Mouse (Mus musculus): ENCODE measurements around the gene C2cd2. TPM values are rescaled to one million over a fixed set of nuclear protein-coding genes. Genes with fewer than 3 reads are reported as not detected.
"Not testable (repeated sequence)": the region's sequence is repeated elsewhere in the genome, so short reads cannot be mapped to it uniquely, and the experiment has no call there.

Gene C2cd2
- total RNA-seq, 2 experiments from 2014 or later, result 12.1 to 24.4 TPM

- DNase-seq (ENCODE audit: low spot score in 2 of 2), result no peak
- intact Hi-C loops (cut with DNase I), result no loop called here
Observed at GRCm38 (mm10) chr16:97952371-97952770, 10.0 kb downstream of the C2cd2 start.

DNA sequence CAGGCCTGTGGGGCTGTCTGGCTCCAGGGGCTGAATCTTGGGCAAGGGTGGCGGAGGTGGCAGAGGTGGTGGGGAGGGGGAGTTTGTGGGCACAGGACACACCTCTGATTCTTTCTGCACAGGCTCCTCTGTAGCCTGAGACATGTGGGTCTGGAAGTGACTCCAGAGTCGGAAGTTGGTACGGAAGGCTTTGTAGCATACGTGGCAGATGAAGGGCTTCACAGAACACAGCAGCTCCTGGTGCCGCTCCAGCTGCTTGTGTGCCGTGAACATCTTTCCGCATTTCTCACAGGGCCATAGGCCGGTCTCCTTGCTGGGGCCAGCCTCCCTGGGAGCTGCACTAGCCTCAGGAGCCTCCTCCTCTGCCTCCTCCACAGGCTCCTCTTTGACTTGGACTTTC is 12.3 kb downstream of the C2cd2 start:
- intact Hi-C loops (cut with DNase I), result no loop called here
- DNase-seq (ENCODE audit: low spot score in 2 of 2), result no peak

GRCm38 (mm10) chr16:97948836-97949235 is 13.6 kb downstream of the C2cd2 start:
- intact Hi-C loops (cut with DNase I), result no loop called here
- no peak for DNase-seq (ENCODE audit: low spot score in 2 of 2)

GRCm38 (mm10) chr16:97946993-97947392 is 15.4 kb downstream of the C2cd2 start:
- intact Hi-C loops (cut with DNase I); DNase-seq (ENCODE audit: low spot score in 2 of 2): not testable (repeated sequence)

- DNase-seq (ENCODE audit: low spot score in 2 of 2), result no peak
- intact Hi-C loops (cut with DNase I), result no loop called here
Observed at GRCm38 (mm10) chr16:97941844-97942243, 20.6 kb downstream of the C2cd2 start.

- intact Hi-C loops (cut with DNase I), result no loop called here
- no peak for DNase-seq (ENCODE audit: low spot score in 2 of 2)
Observed at GRCm38 (mm10) chr16:97940471-97940973, 21.9 kb downstream of the C2cd2 start.

- intact Hi-C loops (cut with DNase I), result no loop called here
- DNase-seq (ENCODE audit: low spot score in 2 of 2), result no peak
Observed at GRCm38 (mm10) chr16:97935815-97936214, 26.6 kb downstream of the C2cd2 start.

DNA sequence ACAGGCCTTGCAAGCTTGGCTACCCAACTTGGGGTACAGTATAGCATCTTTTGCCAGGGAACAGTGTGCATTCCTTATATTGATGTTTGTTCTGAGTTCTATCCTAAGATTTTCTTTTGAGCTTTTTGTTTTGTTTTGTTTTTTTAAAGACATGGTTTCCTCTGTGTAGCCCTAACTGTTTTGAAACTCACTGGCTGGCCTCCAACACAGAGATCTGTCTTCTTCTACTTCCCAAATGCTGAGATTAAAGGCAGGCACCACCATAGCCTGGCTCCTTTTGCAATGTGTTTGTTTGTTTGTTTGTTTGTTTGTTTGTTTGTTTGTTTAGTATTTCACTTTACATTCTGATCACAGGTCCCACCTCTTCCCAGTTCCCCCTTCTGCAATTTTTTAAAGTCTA is 32.2 kb downstream of the C2cd2 start:
- intact Hi-C loops (cut with DNase I), result no loop called here
- DNase-seq (ENCODE audit: low spot score in 2 of 2), result no peak

GRCm38 (mm10) chr16:97929520-97929919 is 32.9 kb downstream of the C2cd2 start:
- intact Hi-C loops (cut with DNase I), result no loop called here

DNA sequence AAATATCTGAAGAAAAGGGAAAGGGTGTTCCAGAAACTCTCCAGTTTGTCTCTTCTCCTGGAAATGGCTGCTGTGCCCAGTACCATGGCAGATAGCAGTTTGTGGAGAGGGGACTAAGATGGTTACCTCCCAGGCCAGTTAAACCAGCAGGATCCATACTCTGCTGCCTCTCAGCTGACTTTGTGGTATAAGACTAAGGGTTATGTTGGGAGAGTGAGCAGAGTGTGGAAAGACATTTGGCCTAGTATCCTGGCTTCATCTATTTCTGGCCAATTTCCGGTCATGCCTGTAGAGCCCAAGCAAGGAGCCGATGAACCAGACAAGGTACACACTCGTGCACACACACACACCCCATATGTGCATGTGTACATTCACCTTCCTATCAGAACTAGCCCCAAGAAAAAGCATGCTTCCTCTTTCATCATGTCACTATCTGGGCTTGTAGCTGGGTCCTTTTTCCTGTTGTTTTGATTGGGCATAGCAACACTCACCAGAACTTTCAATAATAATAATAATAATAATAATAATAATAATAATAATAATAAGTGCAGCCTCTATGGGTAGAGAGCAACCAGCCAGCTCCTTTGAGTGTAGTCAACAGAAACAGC is 35.0 kb downstream of the C2cd2 start:
- intact Hi-C loops (cut with DNase I), result no loop called here
- DNase-seq (ENCODE audit: low spot score in 2 of 2), result no peak

More at GRCm38 (mm10) chr16:97929520-97929919, 32.9 kb downstream of the C2cd2 start:
- no peak for DNase-seq (ENCODE audit: low spot score in 2 of 2)

DNA sequence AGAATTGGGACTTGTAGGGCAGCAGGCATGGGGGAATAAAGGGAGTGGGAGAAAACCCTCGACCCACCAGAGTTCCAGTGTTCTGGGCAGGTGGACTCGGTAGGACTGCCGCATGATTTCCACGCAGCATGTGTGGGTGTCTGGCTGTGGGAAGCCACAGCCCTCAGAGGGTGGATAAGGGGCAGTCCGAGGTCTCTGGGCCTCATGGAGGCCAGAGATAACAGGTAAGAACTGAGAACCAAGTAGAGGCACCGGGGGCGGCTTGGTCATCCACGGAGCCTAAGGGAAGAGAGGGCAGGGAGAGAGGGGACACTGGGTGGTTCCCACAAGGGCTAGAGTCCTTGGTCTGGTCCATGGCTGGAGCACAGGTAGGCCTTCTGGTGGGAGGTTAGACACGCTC is 36.0 kb downstream of the C2cd2 start:
- no peak for DNase-seq (ENCODE audit: low spot score in 2 of 2)
- intact Hi-C loops (cut with DNase I), result no loop called here

GRCm38 (mm10) chr16:97925760-97926159 is 36.6 kb downstream of the C2cd2 start:
- DNase-seq (ENCODE audit: low spot score in 2 of 2), result no peak
- intact Hi-C loops (cut with DNase I), result no loop called here

GRCm38 (mm10) chr16:97923700-97924099 is 38.7 kb downstream of the C2cd2 start:
- intact Hi-C loops (cut with DNase I), result loop anchor here (2.0 kb wide), 2 partner anchors 39 to 73 kb away; partner anchors contain the start of genes C2cd2, Prdm15 and Zbtb21
- DNase-seq (ENCODE audit: low spot score in 2 of 2), result no peak

- DNase-seq (ENCODE audit: low spot score in 2 of 2), result no peak
- intact Hi-C loops (cut with DNase I), result loop anchor here (2.0 kb wide), 2 partner anchors 40 to 72 kb away; partner anchors contain the start of genes C2cd2, Prdm15 and Zbtb21
Observed at GRCm38 (mm10) chr16:97922779-97923126, 39.6 kb downstream of the C2cd2 start.

- intact Hi-C loops (cut with DNase I), result loop anchor here (2.0 kb wide), 2 partner anchors 41 to 71 kb away; partner anchors contain the start of genes C2cd2, Prdm15 and Zbtb21
- DNase-seq (ENCODE audit: low spot score in 2 of 2), result peak; percentile 88 to 92
Observed at GRCm38 (mm10) chr16:97921961-97922778, 40.2 kb downstream of the C2cd2 start.

- intact Hi-C loops (cut with DNase I), result no loop called here
- no peak for DNase-seq (ENCODE audit: low spot score in 2 of 2)
Observed at GRCm38 (mm10) chr16:97920621-97921020, 41.8 kb downstream of the C2cd2 start.

GRCm38 (mm10) chr16:97919793-97920192 is 42.6 kb downstream of the C2cd2 start:
- DNase-seq (ENCODE audit: low spot score in 2 of 2), result no peak
- intact Hi-C loops (cut with DNase I), result no loop called here

GRCm38 (mm10) chr16:97912873-97913272 is 49.5 kb downstream of the C2cd2 start:
- intact Hi-C loops (cut with DNase I), result no loop called here
- no peak for DNase-seq (ENCODE audit: low spot score in 2 of 2)

DNA sequence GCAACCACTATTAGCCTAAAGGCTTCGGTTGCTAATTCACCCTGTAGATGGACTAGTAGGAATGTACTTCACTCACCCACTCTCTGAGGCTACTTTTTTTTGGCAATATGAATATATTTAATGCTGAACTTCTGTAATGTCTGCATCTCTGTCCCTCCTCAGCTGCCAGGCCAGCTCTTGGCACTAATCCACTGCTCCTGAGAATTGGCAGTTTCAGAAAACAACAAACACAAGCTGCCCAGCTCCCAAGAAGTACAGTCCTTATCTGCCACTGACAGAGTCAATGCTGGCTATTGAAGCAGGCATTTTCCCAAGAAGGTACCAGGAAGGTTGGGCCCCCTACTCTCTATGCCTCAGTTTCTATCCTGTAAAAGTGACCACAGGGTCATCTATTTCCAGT is 53.0 kb downstream of the C2cd2 start:
- DNase-seq (ENCODE audit: low spot score in 2 of 2), result no peak
- intact Hi-C loops (cut with DNase I), result no loop called here

DNA sequence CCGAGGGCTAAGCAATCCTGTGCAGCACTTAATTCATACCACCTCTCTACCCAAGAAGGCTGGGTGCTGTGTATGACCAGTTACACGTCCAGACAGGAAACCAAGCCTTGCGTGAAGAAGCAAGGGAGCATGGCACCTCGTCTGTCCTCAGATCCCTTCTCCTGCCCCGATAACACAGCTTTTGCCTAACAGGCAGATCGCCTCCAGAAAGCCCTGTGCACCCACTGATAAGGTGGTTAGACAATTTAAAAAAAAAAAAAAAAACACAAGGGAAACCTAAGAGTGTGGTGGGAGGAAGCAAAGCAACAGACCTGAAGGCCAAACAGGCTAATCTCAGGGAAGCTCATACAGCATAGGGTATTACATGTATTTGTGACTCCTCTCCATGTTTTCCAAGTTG is 54.9 kb downstream of the C2cd2 start:
- intact Hi-C loops (cut with DNase I), result no loop called here
- no peak for DNase-seq (ENCODE audit: low spot score in 2 of 2)

- intact Hi-C loops (cut with DNase I), result no loop called here
- no peak for DNase-seq (ENCODE audit: low spot score in 2 of 2)
Observed at GRCm38 (mm10) chr16:97906337-97906736, 56.1 kb downstream of the C2cd2 start.

All from left cerebral cortex, postnatal 36 days (tissue).